8 mouse cellular contexts compared by ENCODE assay signal in genomic region chr19:46455032-46455431, GRCm38 (mm10). TPM values are rescaled to one million over a fixed set of nuclear protein-coding genes. Genes with fewer than 3 reads are reported as not detected.
A peak's percentile ranks its signal among the peaks of the same experiment; 100 is the strongest.
DNase-seq lines count a peak whose midpoint lies in the region; ATAC-seq and TF ChIP-seq lines count a peak whose summit lies in the region.

No protein-coding gene starts in this region.

- H3K27ac ChIP-seq in heart, postnatal 0 days (ENCODE audit: low read depth), result peak overlapping the region; percentile 92

- H3K27me3 ChIP-seq in heart, postnatal 0 days (ENCODE audit: control insufficient read depth, insufficient read depth, low read length), result no peaks in the 10 kb centered on the region

- peaks cover 62% of the 10 kb centered on the region for H3K4me1 ChIP-seq in heart, postnatal 0 days (ENCODE audit: control insufficient read depth, insufficient read depth)

- no peak for TF ChIP-seq CTCF in heart, postnatal 0 days (IDR thresholded peaks at IDR 0.05; ENCODE audit: low read depth)

- 7% methylated on average over 1 of the region's 1 CpGs for WGBS in heart, postnatal 0 days

- no peaks in the 10 kb centered on the region for H3K9me3 ChIP-seq in heart, postnatal 0 days (replicated peaks; ENCODE audit: control insufficient read depth, low read length)

- no peak overlapping the region for H3K4me3 ChIP-seq in heart, postnatal 0 days (ENCODE audit: low read depth, low read length)

- H3K9ac ChIP-seq in heart, postnatal 0 days (replicated peaks; ENCODE audit: low read depth, low read length), result peak overlapping the region; percentile 35; the same call in 1 of the 2 replicates

- ATAC-seq in heart, postnatal 0 days (ENCODE audit: insufficient read depth, low read depth), result peak; percentile 54
- peak; percentile 53 for ATAC-seq in megakaryocyte, adult 5-6 weeks (ENCODE audit: poor library complexity, severe bottlenecking)

- H3K36me3 ChIP-seq in heart, postnatal 0 days (replicated peaks; ENCODE audit: control insufficient read depth, insufficient read depth, low read length), result 0 out of 2 replicates have a peak, but pooled peaks cover 6% of the 10 kb centered on the region

- peak; percentile 46 for DNase-seq in thymus, postnatal 4 days
- DNase-seq in thymus, adult 18-20 months, result no peak
- DNase-seq in heart, postnatal 0 days (ENCODE audit: low spot score), result peak; percentile 71
- peak; percentile 65 to 73 for DNase-seq in kidney, postnatal 36 days
- DNase-seq in layer of hippocampus, postnatal 14 days (ENCODE audit: low spot score in 2 of 2), result no peak
- no peak for DNase-seq in right cerebral cortex, postnatal 4 days
- no peak for DNase-seq in testis, postnatal 10 days (ENCODE audit: low spot score)

- TF ChIP-seq EP300 in heart, postnatal 0 days (IDR thresholded peaks at IDR 0.05; ENCODE audit: low read depth), result peak; percentile 77

- H3K4me2 ChIP-seq in heart, postnatal 0 days (ENCODE audit: low read depth, low read length), result peak overlapping the region; percentile 0; the same call in 1 of the 2 replicates

RNA-seq across cellular contexts. Expression of gene Trim8, which starts 46.5 kb away (rescaled TPM):
- 35.9 and 48.3 TPM in 2 replicates for total RNA-seq in heart, postnatal 0 days (2014; rRNA removed; ENCODE audit: low replicate concordance)
- polyA plus RNA-seq in heart, postnatal 0 days (2015; fragmentation: Nextera tagmentation; extraction: Ambion mirVana), result 14.3 and 14.6 TPM in 2 replicates
- 14.1 and 18.2 TPM in 2 replicates for total RNA-seq in megakaryocyte, adult 5-6 weeks (2015)
- total RNA-seq in megakaryocyte, adult 5-6 weeks (2017), result 18.0 and 20.1 TPM in 2 replicates
- 100 to 1,000 TPM in 1 of 2 experiments, 10 to 100 TPM in 1; 98.9 to 110 TPM for total RNA-seq in layer of hippocampus, postnatal 14 days (2021)

RNA-seq across cellular contexts. Expression of gene Sufu, which starts 58.3 kb away (rescaled TPM):
- 10.4 and 11.0 TPM in 2 replicates for total RNA-seq in heart, postnatal 0 days (2014; rRNA removed; ENCODE audit: low replicate concordance)
- 9.2 and 9.5 TPM in 2 replicates for polyA plus RNA-seq in heart, postnatal 0 days (2015; fragmentation: Nextera tagmentation; extraction: Ambion mirVana)
- total RNA-seq in megakaryocyte, adult 5-6 weeks (2015), result 6.4 and 6.9 TPM in 2 replicates
- 3.0 and 5.5 TPM in 2 replicates for total RNA-seq in megakaryocyte, adult 5-6 weeks (2017)
- 10 to 100 TPM; 21.1 to 23.8 TPM for total RNA-seq in layer of hippocampus, postnatal 14 days (2021)

RNA-seq across cellular contexts. Expression of gene Actr1a, which starts 59.5 kb away (rescaled TPM):
- 153 and 173 TPM in 2 replicates for total RNA-seq in heart, postnatal 0 days (2014; rRNA removed; ENCODE audit: low replicate concordance)
- 115 and 118 TPM in 2 replicates for polyA plus RNA-seq in heart, postnatal 0 days (2015; fragmentation: Nextera tagmentation; extraction: Ambion mirVana)
- 52.7 and 59.6 TPM in 2 replicates for total RNA-seq in megakaryocyte, adult 5-6 weeks (2015)
- total RNA-seq in megakaryocyte, adult 5-6 weeks (2017), result 98.0 and 106 TPM in 2 replicates
- 100 to 1,000 TPM; 207 to 220 TPM for total RNA-seq in layer of hippocampus, postnatal 14 days (2021)

Comparison
In these comparisons a context has a peak if more than half of its experiments do, and no peak if none do; other contexts are left out.
1. DNase-seq: peak in thymus, postnatal 4 days (single experiment), heart, postnatal 0 days (single experiment) and kidney, postnatal 36 days (2 of 2); none in thymus, adult 18-20 months (0 of 2), layer of hippocampus, postnatal 14 days (0 of 2), right cerebral cortex, postnatal 4 days (single experiment) and testis, postnatal 10 days (single experiment).